Mouse (Mus musculus) ES-E14 (cell line): Measurements from ENCODE around the gene Adora1.

ENCODE experiments used
- CHD2 ChIP-seq: IDR thresholded peaks from 2 replicates; pipeline ENCODE4 v1.6.1; 2014; ENCODE audit warnings: mild to moderate bottlenecking, low read depth, low read length, inconsistent platforms
- HCFC1 ChIP-seq: IDR thresholded peaks from 2 replicates; pipeline ENCODE4 v1.6.1; 2012; ENCODE audit warnings: low read length, inconsistent platforms, borderline replicate concordance; ENCODE audit not compliant: insufficient read depth
- MAFK ChIP-seq: IDR thresholded peaks from 2 replicates; pipeline ENCODE4 v1.6.1; 2014; ENCODE audit warnings: mild to moderate bottlenecking, low read depth, low read length, inconsistent platforms; ENCODE audit not compliant: insufficient read depth
- ZC3H11A ChIP-seq: IDR thresholded peaks from 2 replicates; pipeline ENCODE4 v1.6.1; 2012; ENCODE audit warnings: low read depth, mild to moderate bottlenecking, inconsistent platforms, low read length, borderline replicate concordance
- ZNF384 ChIP-seq: IDR thresholded peaks from 2 replicates; pipeline ENCODE4 v1.6.1; 2012; ENCODE audit warnings: low read depth, low read length, inconsistent platforms

DNA sequence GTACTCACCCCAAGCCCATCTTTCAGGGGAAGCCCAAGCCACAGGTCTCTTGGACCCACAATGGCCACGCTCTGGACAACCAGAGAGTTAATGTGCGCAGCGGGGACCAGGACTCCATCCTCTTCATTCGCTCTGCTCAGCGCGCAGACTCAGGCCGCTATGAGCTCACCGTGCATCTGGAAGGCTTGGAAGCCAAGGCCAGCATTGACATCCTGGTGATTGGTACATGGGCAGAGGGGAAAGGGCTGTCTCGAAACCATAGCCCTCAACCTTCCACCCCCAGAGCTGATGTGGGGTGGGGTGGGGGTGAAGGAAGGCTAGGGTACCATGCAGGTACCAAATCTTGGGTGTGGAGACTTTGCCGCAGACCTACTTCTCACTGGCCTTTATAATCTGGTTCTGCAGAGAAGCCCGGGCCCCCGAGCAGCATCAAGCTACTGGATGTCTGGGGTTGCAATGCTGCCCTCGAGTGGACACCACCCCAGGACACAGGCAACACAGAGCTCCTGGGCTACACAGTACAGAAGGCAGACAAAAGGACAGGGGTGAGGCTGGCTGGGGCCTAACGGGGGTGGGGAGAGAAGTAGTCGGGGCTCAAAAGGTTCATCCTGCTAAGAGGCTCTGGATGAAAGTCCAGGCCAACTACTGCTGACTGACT, 37.8 kb downstream of the Adora1 start:
- no peak for TF ChIP-seq MAFK
- TF ChIP-seq ZC3H11A, result no peak
- TF ChIP-seq HCFC1, result no peak
- TF ChIP-seq CHD2, result no peak
- no peak for TF ChIP-seq ZNF384
